19 mouse cellular contexts compared by ENCODE assay signal in the genomic region with DNA sequence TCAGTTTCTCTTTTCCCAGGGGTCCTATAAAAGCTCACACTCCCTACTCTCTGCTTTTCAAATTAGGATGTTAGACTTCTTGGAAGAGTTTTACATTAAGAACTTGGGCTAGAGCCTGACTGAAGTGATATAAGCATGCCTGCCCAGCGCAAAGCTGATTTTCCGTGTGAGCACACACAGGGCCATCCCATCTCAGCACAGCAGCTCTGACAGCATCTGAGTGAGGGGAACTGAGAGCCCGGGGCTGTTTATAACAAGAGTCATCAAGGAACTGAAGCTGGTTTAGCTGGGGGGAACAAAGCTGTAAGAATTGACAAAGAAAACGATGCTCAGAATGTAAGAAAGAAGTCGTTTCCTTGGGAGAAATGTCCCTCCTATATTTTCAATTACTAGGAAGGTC.
DNase-seq lines count a peak whose midpoint lies in the region; ATAC-seq and TF ChIP-seq lines count a peak whose summit lies in the region.
"Had no signal": no experiment of that assay in that cellular context is flagged by ENCODE, and none has a peak within 500 bp of the region (broad histone marks: within the 10 kb centered on the region; RNA-seq: fewer than 3 reads in every experiment).

No protein-coding gene starts in this region.

- no peak overlapping the region for H3K4me2 ChIP-seq in hindbrain, embryonic 13.5 days
- no peak overlapping the region for H3K4me2 ChIP-seq in hindbrain, embryonic 11.5 days (replicated peaks; ENCODE audit: low read depth, low read length)
- H3K4me2 ChIP-seq in CH12.LX (ENCODE audit: insufficient read depth, low read depth, poor library complexity, severe bottlenecking) = no peak overlapping the region; the same call in 1 of the 2 replicates
- H3K4me2 ChIP-seq in embryonic facial prominence, embryonic 11.5 days (ENCODE audit: low read depth, low read length) = no peak overlapping the region
- no peak overlapping the region for H3K4me2 ChIP-seq in limb, embryonic 14.5 days (replicated peaks; ENCODE audit: low read depth, low read length, severe bottlenecking)
- H3K4me2 ChIP-seq: hindbrain, embryonic 15.5 days; neural tube, embryonic 13.5 days had no signal

- no peaks in the 10 kb centered on the region for H3K27me3 ChIP-seq in hindbrain, embryonic 13.5 days
- H3K27me3 ChIP-seq in hindbrain, embryonic 11.5 days (ENCODE audit: control insufficient read depth, insufficient read depth, low read length) = no peaks in the 10 kb centered on the region
- H3K27me3 ChIP-seq in CH12.LX (replicated peaks) = no peaks in the 10 kb centered on the region
- H3K27me3 ChIP-seq in embryonic facial prominence, embryonic 11.5 days (ENCODE audit: control insufficient read depth, insufficient read depth, low read length) = no peaks in the 10 kb centered on the region
- H3K27me3 ChIP-seq in limb, embryonic 14.5 days (ENCODE audit: control insufficient read depth, insufficient read depth, low read length) = no peaks in the 10 kb centered on the region
- H3K27me3 ChIP-seq: hindbrain, embryonic 15.5 days; neural tube, embryonic 13.5 days had no signal

- H3K9me3 ChIP-seq in hindbrain, embryonic 13.5 days = no peaks in the 10 kb centered on the region
- H3K9me3 ChIP-seq in hindbrain, embryonic 11.5 days (ENCODE audit: control insufficient read depth, low read length) = no peaks in the 10 kb centered on the region
- H3K9me3 ChIP-seq in CH12.LX (replicated peaks; ENCODE audit: low read length) = no peaks in the 10 kb centered on the region
- no peaks in the 10 kb centered on the region for H3K9me3 ChIP-seq in embryonic facial prominence, embryonic 11.5 days (replicated peaks; ENCODE audit: control insufficient read depth, low read length)
- H3K9me3 ChIP-seq in limb, embryonic 14.5 days (ENCODE audit: control insufficient read depth, low read length) = no peaks in the 10 kb centered on the region
- H3K9me3 ChIP-seq: hindbrain, embryonic 15.5 days; neural tube, embryonic 13.5 days had no signal

- no peak overlapping the region for H3K9ac ChIP-seq in hindbrain, embryonic 13.5 days
- H3K9ac ChIP-seq in hindbrain, embryonic 11.5 days (ENCODE audit: low read depth, low read length) = no peak overlapping the region
- no peak overlapping the region for H3K9ac ChIP-seq in CH12.LX (ENCODE audit: insufficient read depth, low read depth)
- H3K9ac ChIP-seq in embryonic facial prominence, embryonic 11.5 days (replicated peaks; ENCODE audit: low read length) = no peak overlapping the region
- no peak overlapping the region for H3K9ac ChIP-seq in limb, embryonic 14.5 days (ENCODE audit: low read depth, low read length, severe bottlenecking)
- H3K9ac ChIP-seq: hindbrain, embryonic 15.5 days; neural tube, embryonic 13.5 days had no signal

- no peak overlapping the region for H3K4me3 ChIP-seq in hindbrain, embryonic 13.5 days
- no peak overlapping the region for H3K4me3 ChIP-seq in hindbrain, embryonic 11.5 days (ENCODE audit: low read depth, low read length)
- H3K4me3 ChIP-seq in CH12.LX (replicated peaks in 1 of 3; ENCODE audit: low read depth in 2 of 3, low read length in 2 of 3, poor library complexity in 1 of 3) = no peak overlapping the region
- no peak overlapping the region for H3K4me3 ChIP-seq in embryonic facial prominence, embryonic 11.5 days (ENCODE audit: low read depth, low read length)
- no peak overlapping the region for H3K4me3 ChIP-seq in limb, embryonic 14.5 days (replicated peaks; ENCODE audit: low read length)
- H3K4me3 ChIP-seq: erythroblast, embryonic 14.5 days; hindbrain, embryonic 15.5 days; neural tube, embryonic 13.5 days had no signal

- H3K27ac ChIP-seq in hindbrain, embryonic 13.5 days = no peak overlapping the region
- H3K27ac ChIP-seq in hindbrain, embryonic 11.5 days (ENCODE audit: low read depth, low read length) = no peak overlapping the region
- no peak overlapping the region for H3K27ac ChIP-seq in CH12.LX (ENCODE audit: insufficient read depth, low read depth)
- H3K27ac ChIP-seq in embryonic facial prominence, embryonic 11.5 days (replicated peaks; ENCODE audit: low read depth, low read length) = no peak overlapping the region
- H3K27ac ChIP-seq in limb, embryonic 14.5 days (replicated peaks; ENCODE audit: low read depth, low read length) = no peak overlapping the region
- H3K27ac ChIP-seq: hindbrain, embryonic 15.5 days; neural tube, embryonic 13.5 days had no signal

- H3K36me3 ChIP-seq in hindbrain, embryonic 13.5 days = no peaks in the 10 kb centered on the region
- no peaks in the 10 kb centered on the region for H3K36me3 ChIP-seq in hindbrain, embryonic 11.5 days (ENCODE audit: control insufficient read depth, insufficient read depth, low read length)
- no peaks in the 10 kb centered on the region for H3K36me3 ChIP-seq in CH12.LX (replicated peaks in 1 of 2; ENCODE audit: control insufficient read depth in 1 of 2, insufficient read depth in 1 of 2, low read length in 1 of 2)
- H3K36me3 ChIP-seq in embryonic facial prominence, embryonic 11.5 days (replicated peaks; ENCODE audit: control insufficient read depth, insufficient read depth, low read depth, low read length) = no peaks in the 10 kb centered on the region
- no peaks in the 10 kb centered on the region for H3K36me3 ChIP-seq in limb, embryonic 14.5 days (ENCODE audit: control insufficient read depth, insufficient read depth, low read length)
- H3K36me3 ChIP-seq: hindbrain, embryonic 15.5 days; neural tube, embryonic 13.5 days had no signal

- ATAC-seq in hindbrain, embryonic 13.5 days (ENCODE audit: low FRiP score) = 0 out of 2 replicates have a peak, but pooled peaks have one; percentile 17
- no peak for ATAC-seq in hindbrain, embryonic 11.5 days (ENCODE audit: low FRiP score)
- ATAC-seq in embryonic facial prominence, embryonic 11.5 days (replicated peaks; ENCODE audit: insufficient number of reproducible peaks, low FRiP score, low TSS enrichment, low read depth) = no peak
- 0 out of 2 replicates have a peak, but pooled peaks have one; percentile 50 for ATAC-seq in limb, embryonic 14.5 days (ENCODE audit: low FRiP score, low read depth)

- 49% methylated on average over 5 of the region's 5 CpGs for WGBS in hindbrain, embryonic 13.5 days
- WGBS in hindbrain, embryonic 11.5 days = 46% methylated on average over 5 of the region's 5 CpGs
- 15% methylated on average over 5 of the region's 5 CpGs for WGBS in embryonic facial prominence, embryonic 11.5 days
- WGBS in limb, embryonic 14.5 days = 17% methylated on average over 5 of the region's 5 CpGs

- in situ Hi-C loops in CH12.LX (cut with MboI; ENCODE audit: low pct_ligation_motif_present, low pct_unique_long_range_greater_than_20kb, low sequenced_read_pairs) = no loop called here

- no peaks in the 10 kb centered on the region; the same call in 1 of the 2 replicates for H3K4me1 ChIP-seq in hindbrain, embryonic 13.5 days (replicated peaks)
- no peaks in the 10 kb centered on the region for H3K4me1 ChIP-seq in hindbrain, embryonic 11.5 days (replicated peaks; ENCODE audit: control insufficient read depth, insufficient read depth, low read length)
- H3K4me1 ChIP-seq in CH12.LX (ENCODE audit: control insufficient read depth in 1 of 2, insufficient read depth in 2 of 2) = 0 out of 4 replicates have a peak, but pooled peaks cover 0 to 6% of the 10 kb centered on the region in 2 experiments
- no peaks in the 10 kb centered on the region for H3K4me1 ChIP-seq in embryonic facial prominence, embryonic 11.5 days (ENCODE audit: control insufficient read depth, insufficient read depth, low read length)
- H3K4me1 ChIP-seq in limb, embryonic 14.5 days (ENCODE audit: control insufficient read depth, insufficient read depth, low read length) = peaks cover 5% of the 10 kb centered on the region; the same call in 1 of the 2 replicates
- H3K4me1 ChIP-seq: hindbrain, embryonic 15.5 days had no signal

- dilution Hi-C loops in CH12.LX (cut with MboI; ENCODE audit: extremely low pct_ligation_motif_present, extremely low pct_unique_long_range_greater_than_20kb, low sequenced_read_pairs) = no loop called here

- no peak for DNase-seq in hindbrain, embryonic 11.5 days (ENCODE audit: low spot score)
- peak; percentile 38 for DNase-seq in CH12.LX (ENCODE audit: extremely low read depth)
- DNase-seq in embryonic facial prominence, embryonic 11.5 days (ENCODE audit: low spot score) = peak; percentile 32
- peak; percentile 21 for DNase-seq in limb, embryonic 14.5 days (ENCODE audit: low spot score)
- no peak for DNase-seq in yolk sac, embryonic 10.5 days (ENCODE audit: low spot score)
- no peak for DNase-seq in cerebellum, adult 11 months
- DNase-seq in spleen, postnatal 14 days (ENCODE audit: low spot score in 2 of 2) = no peak
- DNase-seq: adrenal gland, adult 8-10 months; cerebellum, adult 2 months; gastrocnemius, postnatal 25 days; kidney, adult 2 months; kidney, postnatal 14 days; liver; lung, adult 18-20 months; lung, postnatal 4 days had no signal

- no peak for TF ChIP-seq POLR2A in CH12.LX (IDR thresholded peaks at IDR 0.05; ENCODE audit: low read depth, low read length)
- no peak for TF ChIP-seq POLR2A in limb, embryonic 14.5 days (IDR thresholded peaks at IDR 0.05; ENCODE audit: borderline replicate concordance, extremely low read depth, insufficient read depth, insufficient read length)

- no peak for TF ChIP-seq EP300 in CH12.LX (IDR thresholded peaks at IDR 0.05; ENCODE audit: low read length)

- no peaks in the 10 kb centered on the region for H3K79me2 ChIP-seq in CH12.LX (replicated peaks; ENCODE audit: control insufficient read depth, extremely low read depth, insufficient read depth, poor library complexity, severe bottlenecking)

- TF ChIP-seq RAD21 in CH12.LX (IDR thresholded peaks at IDR 0.05; ENCODE audit: low read depth, low read length) = no peak

- TF ChIP-seq CTCF in CH12.LX (conservative IDR thresholded peaks at IDR 0.05 in 1 of 2, IDR thresholded peaks at IDR 0.05 in 1 of 2; ENCODE audit: low read depth in 2 of 2, low read length in 2 of 2) = no peak

TF ChIP-seq in CH12.LX, 34 proteins besides CTCF, POLR2A, EP300 and RAD21:
- TF ChIP-seq E2F4 (IDR thresholded peaks at IDR 0.05; ENCODE audit: insufficient replicate concordance, low read depth, low read length) (no peak), MAZ (IDR thresholded peaks at IDR 0.05; ENCODE audit: low read depth, low read length) (no peak)

Comparison
In these comparisons a context has a peak if more than half of its experiments do, and no peak if none do; other contexts are left out.
1. ATAC-seq: peak in hindbrain, embryonic 13.5 days (single experiment) and limb, embryonic 14.5 days (single experiment); none in hindbrain, embryonic 11.5 days (single experiment) and embryonic facial prominence, embryonic 11.5 days (single experiment).
2. DNase-seq: peak in CH12.LX (single experiment), embryonic facial prominence, embryonic 11.5 days (single experiment) and limb, embryonic 14.5 days (single experiment); none in hindbrain, embryonic 11.5 days (single experiment), yolk sac, embryonic 10.5 days (single experiment), cerebellum, adult 11 months (single experiment) and spleen, postnatal 14 days (0 of 2).